Mouse (Mus musculus) left cerebral cortex, adult 11 months (tissue): ENCODE measurements around the gene Ywhag.

Source experiments
- DNase-seq: peaks from one replicate; pipeline ENCODE4 v3.0.0; 2022; ENCODE audit warnings: low spot score

The Ywhag gene

GRCm38 (mm10) chr5:135934481-135935175 is at the start of gene Ywhag:
Ywhag (minus strand) TSS chr5:135934616.
- peak; percentile 94 for DNase-seq

- no peak for DNase-seq
These were observed 48.0 kb upstream of the Ywhag start for GRCm38 (mm10) chr5:135982398-135982797.

GRCm38 (mm10) chr5:135979904-135980303 is 45.5 kb upstream of the Ywhag start, which contains the start of gene Zp3:
Zp3 (plus strand) TSS chr5:135980099.
- DNase-seq = no peak

GRCm38 (mm10) chr5:135979381-135979780 is 45.0 kb upstream of the Ywhag start:
- no peak for DNase-seq

DNA sequence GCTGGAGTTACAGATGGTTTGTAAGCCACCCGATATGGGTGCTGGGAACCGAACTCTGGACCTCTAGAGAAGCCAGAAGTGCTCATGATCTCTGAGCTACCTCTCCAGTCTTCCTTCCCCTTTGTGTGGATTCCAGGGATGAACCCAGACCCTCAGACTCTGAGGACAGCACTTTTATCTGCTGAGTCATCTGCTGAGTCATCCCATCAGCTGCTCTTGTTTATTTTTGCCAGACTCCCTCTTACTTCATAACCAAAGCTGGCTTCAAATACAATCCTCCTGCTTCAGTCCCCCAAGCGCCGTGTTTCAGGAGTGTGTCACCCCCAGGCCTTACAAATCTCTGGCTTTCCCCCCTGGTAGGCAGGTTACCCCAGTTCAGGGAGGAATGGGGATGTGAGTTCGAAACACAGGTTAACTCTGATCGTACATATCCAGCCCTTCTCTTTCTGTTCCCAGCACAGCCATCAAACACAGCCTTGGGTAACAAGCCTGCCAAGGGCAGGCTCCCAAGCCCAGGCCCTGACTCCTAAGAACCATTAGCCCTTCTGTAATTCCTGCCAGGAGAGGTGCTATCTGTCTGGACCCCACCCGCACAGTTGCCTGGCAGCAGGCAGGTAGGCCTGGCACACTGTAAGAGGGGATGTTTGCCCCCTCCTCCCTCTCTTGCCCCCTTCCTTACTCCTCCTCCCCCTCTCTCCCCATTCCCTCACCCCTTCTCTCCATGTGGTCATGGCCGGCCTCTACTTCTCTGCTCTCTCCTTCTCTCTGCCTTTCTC is 41.7 kb upstream of the Ywhag start:
- DNase-seq = no peak

GRCm38 (mm10) chr5:135974365-135974764 is 39.9 kb upstream of the Ywhag start, which contains the start of gene Ssc4d:
Ssc4d (minus strand) TSS chr5:135974531.
- no peak for DNase-seq

DNA sequence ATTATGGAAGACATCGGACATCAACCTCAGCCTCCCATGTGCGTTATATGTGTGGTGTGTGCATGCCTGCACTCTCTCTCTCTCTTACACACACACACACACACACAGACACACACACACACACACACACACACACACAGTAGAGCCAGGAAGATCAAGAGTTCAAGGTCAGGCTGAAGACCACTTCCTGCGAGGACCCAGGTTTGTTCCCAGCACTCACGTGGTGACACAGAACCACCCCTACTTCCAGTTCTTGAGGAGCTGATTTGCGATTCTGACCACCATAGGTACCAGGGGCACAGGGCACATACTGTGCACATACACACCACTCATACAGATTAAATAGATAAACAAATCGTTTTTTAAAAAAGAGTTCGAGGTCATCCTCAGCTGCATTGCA is 37.5 kb upstream of the Ywhag start:
- DNase-seq = no peak

DNA sequence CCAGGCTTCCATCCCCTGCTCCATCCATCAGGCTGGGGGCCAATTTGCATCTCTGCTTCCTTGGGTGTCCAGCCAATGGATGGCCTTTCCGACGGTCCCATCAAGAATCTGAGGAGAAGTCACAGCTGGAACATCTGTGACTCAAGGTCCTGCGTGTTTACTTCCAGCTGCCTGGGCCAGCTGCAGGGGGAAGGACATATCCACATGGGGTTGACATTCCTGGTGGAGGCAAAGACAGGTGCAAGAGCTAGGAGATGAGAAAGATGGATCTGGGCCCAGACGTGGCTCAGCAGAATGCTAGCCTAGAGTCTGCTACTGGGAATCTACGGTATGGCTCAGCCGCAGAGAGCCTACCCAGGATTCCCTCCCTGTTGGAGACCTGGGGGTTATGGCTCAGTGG is 35.8 kb upstream of the Ywhag start:
- no peak for DNase-seq

- DNase-seq = no peak
These were observed 34.4 kb upstream of the Ywhag start for GRCm38 (mm10) chr5:135968781-135969180.

GRCm38 (mm10) chr5:135966866-135967265 is 32.5 kb upstream of the Ywhag start:
- DNase-seq = no peak

- DNase-seq = no peak
These were observed 31.1 kb upstream of the Ywhag start for GRCm38 (mm10) chr5:135965501-135965930.

- DNase-seq = no peak
These were observed 28.8 kb upstream of the Ywhag start for GRCm38 (mm10) chr5:135963280-135963627.

- DNase-seq = peak; percentile 98
These were observed 28.3 kb upstream of the Ywhag start for GRCm38 (mm10) chr5:135962492-135963279.

- no peak for DNase-seq
These were observed 27.7 kb upstream of the Ywhag start for GRCm38 (mm10) chr5:135962125-135962491.

- DNase-seq = no peak
These were observed 26.7 kb upstream of the Ywhag start for GRCm38 (mm10) chr5:135960909-135961635.

DNA sequence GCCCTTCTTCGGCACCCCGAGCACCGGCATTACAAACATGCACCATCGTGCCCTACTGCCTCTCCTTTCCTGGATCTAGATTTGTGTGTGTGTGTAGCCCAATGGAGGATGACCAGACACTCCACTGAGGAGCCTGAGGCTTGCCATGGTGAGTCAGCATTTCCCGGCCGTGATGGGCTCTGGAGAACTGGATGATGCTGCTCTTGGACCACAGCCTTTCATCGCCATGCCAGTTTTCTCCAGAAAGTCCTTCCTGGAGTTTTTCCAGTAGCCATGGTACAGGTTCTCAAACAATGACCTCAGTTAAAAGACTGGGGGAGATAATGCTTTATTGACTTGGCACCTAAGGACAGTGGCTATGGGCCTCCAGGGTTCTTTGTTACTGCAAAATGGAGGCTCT is 25.5 kb upstream of the Ywhag start:
- DNase-seq = no peak

DNA sequence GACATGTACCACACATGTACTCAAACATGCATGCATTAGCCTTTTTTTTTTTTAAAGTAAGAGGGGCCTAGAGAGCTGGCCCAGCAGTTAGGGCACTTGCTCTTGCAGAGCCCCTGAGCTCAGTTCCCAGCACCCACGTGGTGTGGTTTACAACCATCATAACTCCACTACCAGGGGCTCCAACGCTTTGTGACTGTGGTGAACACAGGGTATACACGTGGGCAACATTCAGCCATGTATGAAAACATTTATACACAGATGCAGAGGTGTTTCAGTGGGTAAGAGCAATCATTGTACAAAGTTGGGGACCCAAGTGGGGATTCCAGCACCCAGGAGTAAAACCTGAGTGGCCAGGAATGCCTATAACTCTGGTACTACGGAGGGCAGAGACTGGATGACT is 24.0 kb upstream of the Ywhag start:
- no peak for DNase-seq

DNA sequence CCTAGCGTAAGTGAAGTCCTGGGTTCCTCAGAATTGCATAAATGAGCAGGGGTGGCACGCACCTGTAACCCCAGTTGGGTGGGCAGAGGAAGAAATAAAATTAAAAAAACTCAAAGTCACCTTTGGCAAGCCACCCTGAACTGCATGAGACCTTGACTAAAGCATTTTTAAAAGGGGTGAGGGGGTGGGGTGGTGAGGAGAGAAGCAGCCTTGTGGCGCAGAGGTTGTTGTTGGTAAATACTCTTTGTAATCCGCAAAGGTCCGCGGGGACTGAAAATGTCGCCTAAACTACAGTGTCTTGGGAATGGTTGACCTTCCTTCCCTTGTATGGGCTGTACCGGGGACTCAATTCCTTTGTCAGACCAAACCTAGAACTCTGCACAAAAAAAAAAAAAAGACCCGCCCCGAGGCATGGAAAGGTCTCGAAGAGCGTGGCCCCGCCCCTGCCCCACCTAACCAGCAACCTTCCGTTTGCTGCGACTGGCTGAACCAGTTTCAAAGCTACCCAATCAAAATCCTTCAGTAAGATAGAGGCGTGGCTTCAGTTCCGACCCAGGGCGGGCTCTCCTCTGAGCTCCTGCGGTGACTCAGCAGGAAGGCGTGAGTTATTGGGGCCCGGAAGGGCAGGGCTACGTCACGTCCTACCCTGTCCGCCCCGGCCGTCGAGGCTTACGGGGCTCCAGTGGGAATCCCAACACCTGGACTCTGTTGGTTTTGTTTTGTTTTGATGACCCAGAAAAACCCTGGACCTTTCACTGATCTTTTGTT is 23.0 kb upstream of the Ywhag start:
- DNase-seq = peak; percentile 94

GRCm38 (mm10) chr5:135956300-135957206 is 22.1 kb upstream of the Ywhag start:
- DNase-seq = no peak

- DNase-seq = no peak
These were observed 18.4 kb upstream of the Ywhag start for GRCm38 (mm10) chr5:135952830-135953229.
